Mouse (Mus musculus) liver, embryonic 14.5 days (tissue): Measurements from ENCODE around the gene Nfil3. TPM values are rescaled to one million over a fixed set of nuclear protein-coding genes. Genes with fewer than 3 reads are reported as not detected.

Experiments
- ATAC-seq: fragments of 200-750 bp; cut with Nextera tagmentation; 2 replicates; pipeline ENCODE4 v1.8.0; 2017; ENCODE audit warnings: moderate number of reproducible peaks, mild to moderate bottlenecking, moderate library complexity; ENCODE audit not compliant: insufficient read depth
- DNase-seq, 3 experiments: peaks; one replicate each; pipeline ENCODE4 v3.0.0-alpha.2; 2012 to 2013; ENCODE audit warnings: low read depth in 3 of 3, low spot score in 3 of 3
- H3K27ac ChIP-seq: fragments of 300-500 bp; sonication (generic); 2 replicates; pipeline ENCODE4 v1.5.1; 2014; ENCODE audit warnings: moderate library complexity, mild to moderate bottlenecking, control low read depth, inconsistent platforms
- H3K27me3 ChIP-seq: fragments of 300-500 bp; sonication (generic); 2 replicates; pipeline ENCODE4 v1.6.1; 2014; ENCODE audit warnings: mild to moderate bottlenecking, low read length, moderate library complexity; ENCODE audit not compliant: control insufficient read depth, insufficient read depth
- H3K36me3 ChIP-seq: fragments of 300-500 bp; sonication (generic); replicated peaks from 2 replicates; pipeline ENCODE4 v1.6.1; 2014; ENCODE audit warnings: low read depth; ENCODE audit not compliant: control insufficient read depth, insufficient read depth
- H3K4me1 ChIP-seq, 2 experiments: fragments of 200-500 bp in 1 of 2; fragments of 300-500 bp in 1 of 2; sonication (generic) in 1 of 2; replicated peaks; 2 replicates each; pipeline ENCODE4 v1.6.1; 2012 to 2014; ENCODE audit warnings: antibody characterized with exemption in 1 of 2, inconsistent platforms in 1 of 2, low read length in 1 of 2; ENCODE audit not compliant: control insufficient read depth in 2 of 2, insufficient read depth in 2 of 2
- H3K4me2 ChIP-seq: fragments of 300-500 bp; sonication (generic); 2 replicates; pipeline ENCODE4 v1.6.1; 2014; ENCODE audit warnings: low read depth, mild to moderate bottlenecking, control low read depth, moderate library complexity
- H3K4me3 ChIP-seq, 2 experiments: fragments of 200-500 bp in 1 of 2; fragments of 300-500 bp in 1 of 2; sonication (generic) in 1 of 2; 2 replicates each; pipeline ENCODE4 v1.5.1; 2012 to 2014; ENCODE audit warnings: low read depth in 2 of 2, low read length in 2 of 2, mild to moderate bottlenecking in 2 of 2, control low read depth in 1 of 2, inconsistent platforms in 1 of 2, moderate library complexity in 1 of 2; ENCODE audit not compliant: insufficient read depth in 1 of 2
- H3K9ac ChIP-seq: fragments of 300-500 bp; sonication (generic); replicated peaks from 2 replicates; pipeline ENCODE4 v1.6.1; 2014; ENCODE audit warnings: mild to moderate bottlenecking, control low read depth, moderate library complexity
- H3K9me3 ChIP-seq: fragments of 300-500 bp; sonication (generic); 2 replicates; pipeline ENCODE4 v1.6.1; 2016; ENCODE audit warnings: low read length, mixed read lengths; ENCODE audit not compliant: control insufficient read depth
- CTCF ChIP-seq: IDR thresholded peaks from 2 replicates; pipeline ENCODE4 v1.5.1; 2016; ENCODE audit warnings: antibody characterized with exemption, low read depth, control low read depth
- EP300 ChIP-seq: IDR thresholded peaks from 2 replicates; pipeline ENCODE4 v1.6.1; 2016; ENCODE audit warnings: antibody characterized with exemption, low read depth
- WGBS: fragments of 180-500 bp; shearing (Covaris S2); extraction: QIAGEN DNeasy Blood & Tissue Kit; methylation state at CpG from one replicate; pipeline ENCODE4 v1.1.7; 2014; ENCODE audit not compliant: insufficient replicate concordance; 5-methylcytosine and 5-hydroxymethylcytosine counted together
- polyA plus RNA-seq, 2 experiments: library from polyadenylated mRNA; depleted of rRNA in 1 of 2; stranded (reverse) in 1 of 2; unstranded in 1 of 2; fragments of >200 nt; fragmentation: Nextera tagmentation in 1 of 2; extraction: Ambion mirVana in 1 of 2; gene quantifications; 2 replicates each; pipeline versions ENCODE4 v1.2.1 to v1.2.3; 2012 to 2014

Nfil3 gene
- polyA plus RNA-seq, 2 experiments = 1.0 to 2.1 TPM

GRCm38 (mm10) chr13:52972626-52973025 is 8.2 kb downstream of the Nfil3 start:
- TF ChIP-seq EP300 = no peak
- TF ChIP-seq CTCF = no peak
- Histone ChIP-seq H3K9me3 (no peaks in the 10 kb centered on the region), H3K9ac (no peak overlapping the region), H3K36me3 (no peaks in the 10 kb centered on the region), H3K27me3 (peaks cover 9% of the 10 kb centered on the region), H3K27ac (no peak overlapping the region), H3K4me1 (peaks cover 0 to 11% of the 10 kb centered on the region in 2 experiments; a peak in 1 of 4 replicates), H3K4me2 (no peak overlapping the region), H3K4me3 (no peak overlapping the region)
- DNase-seq (no peak), ATAC-seq (no peak)
- WGBS = 68% methylated on average over 3 of the region's 3 CpGs

GRCm38 (mm10) chr13:52970876-52971275 is 10.0 kb downstream of the Nfil3 start:
- Histone ChIP-seq H3K9ac (no peak overlapping the region), H3K27ac (no peak overlapping the region), H3K36me3 (no peaks in the 10 kb centered on the region), H3K9me3 (no peaks in the 10 kb centered on the region), H3K4me2 (no peak overlapping the region), H3K27me3 (no peaks in the 10 kb centered on the region), H3K4me1 (peaks cover 0 to 7% of the 10 kb centered on the region in 2 experiments; a peak in 1 of 4 replicates), H3K4me3 (no peak overlapping the region)
- ATAC-seq = no peak
- WGBS = 52% methylated on average over 6 of the region's 6 CpGs
- TF ChIP-seq CTCF = no peak
- no peak for TF ChIP-seq EP300
- no peak for DNase-seq

DNA sequence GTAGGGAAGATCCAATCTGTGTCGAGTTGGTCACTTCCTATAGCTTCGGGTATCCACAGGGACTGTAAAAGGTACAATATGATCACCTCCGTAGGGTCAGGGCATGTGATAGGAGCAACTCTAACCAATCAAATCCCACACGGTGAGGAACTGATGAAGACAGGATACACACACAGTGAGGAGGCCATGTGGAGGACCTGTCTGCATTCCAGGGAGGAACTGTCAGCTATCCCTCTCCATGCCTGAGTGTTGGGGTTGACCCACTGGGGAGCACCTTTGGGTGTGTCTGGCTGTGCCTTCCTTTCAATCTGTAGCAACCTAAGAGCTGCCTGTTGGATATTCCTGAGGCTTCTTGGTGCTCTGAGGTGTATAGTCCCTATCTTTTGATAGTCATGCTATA is 18.0 kb downstream of the Nfil3 start:
- no peak for ATAC-seq
- 54% methylated on average over 4 of the region's 4 CpGs for WGBS

DNA sequence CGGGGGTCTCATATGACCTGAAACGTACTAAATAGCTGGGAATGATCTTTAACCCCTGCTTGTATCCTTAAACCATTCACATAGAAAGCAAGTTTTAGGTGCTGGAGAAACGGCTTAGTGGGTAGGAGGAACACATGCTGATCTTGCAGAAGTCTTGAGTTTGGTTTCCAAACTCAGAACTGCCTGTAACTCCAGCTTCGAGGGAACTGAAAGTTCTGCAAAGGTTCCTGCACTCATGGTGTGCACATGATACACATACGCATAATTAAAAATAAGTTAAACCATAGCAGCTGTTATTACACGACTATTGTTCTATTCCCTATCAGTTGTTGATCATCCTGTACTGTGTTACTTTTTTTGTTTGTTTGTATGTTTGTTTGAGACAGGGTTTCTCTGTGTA is 18.5 kb downstream of the Nfil3 start:
- TF ChIP-seq EP300 = no peak
- TF ChIP-seq CTCF = no peak
- H3K4me3 ChIP-seq = no peak overlapping the region
- H3K27ac ChIP-seq = no peak overlapping the region

More for the DNA sequence above, 18.0 kb downstream of the Nfil3 start:
- Histone ChIP-seq H3K9me3 (no peaks in the 10 kb centered on the region), H3K4me2 (no peak overlapping the region), H3K4me3 (no peak overlapping the region), H3K27me3 (no peaks in the 10 kb centered on the region), H3K36me3 (no peaks in the 10 kb centered on the region), H3K9ac (no peak overlapping the region), H3K4me1 (no peaks in the 10 kb centered on the region), H3K27ac (no peak overlapping the region)
- TF ChIP-seq CTCF (no peak), EP300 (no peak)
- DNase-seq = no peak

GRCm38 (mm10) chr13:52953779-52954553 is 26.9 kb downstream of the Nfil3 start:
- H3K4me1 ChIP-seq = no peaks in the 10 kb centered on the region
- WGBS = 60% methylated on average over 6 of the region's 6 CpGs
- ATAC-seq (no peak), DNase-seq (no peak)
- no peaks in the 10 kb centered on the region for H3K27me3 ChIP-seq
- no peaks in the 10 kb centered on the region for H3K9me3 ChIP-seq
- H3K36me3 ChIP-seq = no peaks in the 10 kb centered on the region
- no peak overlapping the region for H3K27ac ChIP-seq
- H3K9ac ChIP-seq = no peak overlapping the region
- no peak for TF ChIP-seq EP300
- TF ChIP-seq CTCF = no peak
- H3K4me3 ChIP-seq = no peak overlapping the region
- no peak overlapping the region for H3K4me2 ChIP-seq

More for the DNA sequence above, 18.5 kb downstream of the Nfil3 start:
- H3K36me3 ChIP-seq = no peaks in the 10 kb centered on the region
- DNase-seq = no peak
- H3K9me3 ChIP-seq = no peaks in the 10 kb centered on the region
- 47% methylated on average over 6 of the region's 6 CpGs for WGBS
- H3K27me3 ChIP-seq = no peaks in the 10 kb centered on the region
- H3K9ac ChIP-seq = no peak overlapping the region
- no peak overlapping the region for H3K4me2 ChIP-seq
- no peaks in the 10 kb centered on the region for H3K4me1 ChIP-seq
- ATAC-seq = no peak
